Mouse (Mus musculus) bone marrow macrophage, adult 2 months (primary cell): ENCODE data around the gene Myh6.

Experiments
- CTCF ChIP-seq: IDR thresholded peaks from 2 replicates; pipeline ENCODE4 v1.5.1; 2012; ENCODE audit warnings: low read depth, mild to moderate bottlenecking, low read length, moderate library complexity
- POLR2A ChIP-seq: IDR thresholded peaks from 2 replicates; pipeline ENCODE4 v1.6.1; 2012; ENCODE audit warnings: mild to moderate bottlenecking, low read depth, low read length, borderline replicate concordance

- TF ChIP-seq CTCF, result no peak
- no peak for TF ChIP-seq POLR2A
These were observed 27.6 kb upstream of the Myh6 start, which contains the start of gene Myh7 for GRCm38 (mm10) chr14:54994136-54994868.
